Mouse (Mus musculus) E14TG2a.4 (cell line): ENCODE data around the gene Fkrp.

Experiments used
- CTCF ChIP-seq: conservative IDR thresholded peaks from 2 replicates; pipeline ENCODE4 v1.5.1; 2014; ENCODE audit warnings: low read length
- NANOG ChIP-seq: IDR thresholded peaks from 2 replicates; pipeline ENCODE4 v1.6.1; 2014; ENCODE audit warnings: borderline replicate concordance, low read length, mixed read lengths
- POU5F1 ChIP-seq: IDR thresholded peaks from 2 replicates; pipeline ENCODE4 v1.6.1; 2014; ENCODE audit warnings: low read length, borderline replicate concordance

GRCm38 (mm10) chr7:16794886-16795285 lies 21.6 kb downstream of the Fkrp start:
- TF ChIP-seq CTCF = no peak
- no peak for TF ChIP-seq NANOG
- TF ChIP-seq POU5F1 = no peak
